Mouse (Mus musculus) CH12.LX (cell line): ENCODE data around the gene Car11.

Source experiments
- CTCF ChIP-seq, 2 experiments: IDR thresholded peaks in 1 of 2; conservative IDR thresholded peaks in 1 of 2; 2 replicates each; pipeline ENCODE4 v1.5.1; 2011 to 2012; ENCODE audit warnings: low read depth in 2 of 2, low read length in 2 of 2, improper control_type of control experiment in 1 of 2, inconsistent platforms in 1 of 2, mild to moderate bottlenecking in 1 of 2, moderate library complexity in 1 of 2
- E2F4 ChIP-seq: IDR thresholded peaks from 2 replicates; pipeline ENCODE4 v1.6.1; 2011; ENCODE audit warnings: low read depth, low read length, improper control_type of control experiment; ENCODE audit not compliant: insufficient replicate concordance
- MAFK ChIP-seq: IDR thresholded peaks from 2 replicates; pipeline ENCODE4 v1.6.1; 2011; ENCODE audit warnings: low read length, improper control_type of control experiment; ENCODE audit not compliant: insufficient replicate concordance
- MXI1 ChIP-seq: IDR thresholded peaks from 2 replicates; pipeline ENCODE4 v1.6.1; 2011; ENCODE audit warnings: mild to moderate bottlenecking, low read depth, low read length, improper control_type of control experiment
- TBP ChIP-seq: conservative IDR thresholded peaks from 2 replicates; pipeline ENCODE4 v1.6.1; 2011; ENCODE audit warnings: low read depth, low read length, improper control_type of control experiment

DNA sequence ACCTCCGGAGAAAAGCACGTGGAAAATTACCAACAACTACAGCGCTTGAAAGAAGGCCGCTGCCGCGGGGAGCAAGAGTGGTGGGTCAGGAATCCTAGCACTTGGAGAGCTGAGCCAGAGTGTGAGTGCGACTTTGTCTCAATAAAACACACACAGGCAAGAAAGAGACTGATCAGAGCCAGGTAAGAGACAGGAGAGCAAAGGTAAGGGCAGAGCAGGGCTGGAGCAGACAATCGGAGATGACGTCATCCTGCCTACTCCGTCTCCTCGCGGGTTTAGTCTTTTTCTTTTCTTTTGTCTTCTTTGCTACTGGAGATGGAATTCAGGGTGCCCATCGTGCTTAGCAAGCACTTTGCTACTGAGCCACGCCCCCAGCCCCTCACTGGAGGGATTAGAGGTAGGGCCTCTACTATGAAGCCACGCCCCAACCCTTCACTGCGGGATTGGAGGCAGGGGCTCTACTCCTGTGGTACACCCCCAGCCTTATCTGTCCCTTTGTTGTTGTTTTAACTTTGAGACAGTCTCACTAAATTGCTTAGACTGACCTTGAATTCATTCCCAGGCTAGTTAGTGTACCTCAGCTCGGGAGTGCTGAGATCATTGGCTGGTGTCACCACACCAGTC, 45.1 kb upstream of the Car11 start:
- TF ChIP-seq CTCF (conservative IDR thresholded peaks at IDR 0.05 in 1 of 2, IDR thresholded peaks at IDR 0.05 in 1 of 2; ENCODE audit: low read depth in 2 of 2, low read length in 2 of 2) (no peak), MXI1 (no peak), TBP (no peak), MAFK (no peak), E2F4 (no peak)
